Mouse (Mus musculus): ENCODE data around the gene Mtmr11.

The Mtmr11 gene

GRCm38 (mm10) chr3:96161869-96162840 lies at the start of gene Mtmr11:
Gene Mtmr11, plus strand, starts transcription at chr3:96162004.
- DNase-seq (ENCODE audit: low spot score in 2 of 2), result peak in 1 of 2 experiments; percentile 27

GRCm38 (mm10) chr3:96113251-96113650 lies 48.6 kb upstream of the Mtmr11 start:
- DNase-seq (ENCODE audit: low spot score in 2 of 2), result no peak

GRCm38 (mm10) chr3:96118142-96118541 lies 43.7 kb upstream of the Mtmr11 start:
- peak in 1 of 2 experiments; percentile 18 for DNase-seq (ENCODE audit: low spot score in 2 of 2)

GRCm38 (mm10) chr3:96118702-96119101 lies 43.1 kb upstream of the Mtmr11 start:
- no peak for DNase-seq (ENCODE audit: low spot score in 2 of 2)

GRCm38 (mm10) chr3:96124235-96124634 lies 37.6 kb upstream of the Mtmr11 start:
- no peak for DNase-seq (ENCODE audit: low spot score in 2 of 2)

- DNase-seq (ENCODE audit: low spot score in 2 of 2), result no peak
These were observed 33.7 kb upstream of the Mtmr11 start for GRCm38 (mm10) chr3:96128128-96128527.

- no peak for DNase-seq (ENCODE audit: low spot score in 2 of 2)
These were observed 29.3 kb upstream of the Mtmr11 start for GRCm38 (mm10) chr3:96132478-96132877.

GRCm38 (mm10) chr3:96133327-96133905 lies 28.4 kb upstream of the Mtmr11 start:
- no peak for DNase-seq (ENCODE audit: low spot score in 2 of 2)

- DNase-seq (ENCODE audit: low spot score in 2 of 2), result no peak
These were observed 26.8 kb upstream of the Mtmr11 start for GRCm38 (mm10) chr3:96135011-96135410.

GRCm38 (mm10) chr3:96147950-96148349 lies 13.9 kb upstream of the Mtmr11 start:
- peak; percentile 67 to 75 for DNase-seq (ENCODE audit: low spot score in 2 of 2)

GRCm38 (mm10) chr3:96151836-96152235 lies 10.0 kb upstream of the Mtmr11 start:
- no peak for DNase-seq (ENCODE audit: low spot score in 2 of 2)

GRCm38 (mm10) chr3:96152611-96153010 lies 9.2 kb upstream of the Mtmr11 start:
- DNase-seq (ENCODE audit: low spot score in 2 of 2), result peak; percentile 27 to 41

GRCm38 (mm10) chr3:96155501-96155900 lies 6.3 kb upstream of the Mtmr11 start:
- no peak for DNase-seq (ENCODE audit: low spot score in 2 of 2)

- DNase-seq (ENCODE audit: low spot score in 2 of 2), result no peak
These were observed 2.0 kb upstream of the Mtmr11 start for GRCm38 (mm10) chr3:96159820-96160219.

- peak; percentile 54 to 71 for DNase-seq (ENCODE audit: low spot score in 2 of 2)
These were observed 1.5 kb upstream of the Mtmr11 start for GRCm38 (mm10) chr3:96160222-96160802.

GRCm38 (mm10) chr3:96160803-96161516 lies 844 bp upstream of the Mtmr11 start:
- DNase-seq (ENCODE audit: low spot score in 2 of 2), result peak; percentile 71 to 74

GRCm38 (mm10) chr3:96163040-96163439 lies 1.2 kb downstream of the Mtmr11 start:
- no peak for DNase-seq (ENCODE audit: low spot score in 2 of 2)

GRCm38 (mm10) chr3:96168466-96169158 lies 6.8 kb downstream of the Mtmr11 start:
- no peak for DNase-seq (ENCODE audit: low spot score in 2 of 2)

- no peak for DNase-seq (ENCODE audit: low spot score in 2 of 2)
These were observed 8.5 kb downstream of the Mtmr11 start for GRCm38 (mm10) chr3:96170276-96170675.

- DNase-seq (ENCODE audit: low spot score in 2 of 2), result no peak
These were observed 9.3 kb downstream of the Mtmr11 start for GRCm38 (mm10) chr3:96170976-96171545.
